Mouse (Mus musculus) naive thymus-derived CD4-positive, alpha-beta T cell, adult 2 months (primary cell): ENCODE measurements around the gene Dlgap3.

Experiments
- DNase-seq: peaks from one replicate; pipeline ENCODE4 v3.0.0-alpha.2; 2011; ENCODE audit warnings: low read depth

Dlgap3 gene

GRCm38 (mm10) chr4:127261601-127262000 is 92.6 kb downstream of the Dlgap3 start:
- no peak for DNase-seq

DNA sequence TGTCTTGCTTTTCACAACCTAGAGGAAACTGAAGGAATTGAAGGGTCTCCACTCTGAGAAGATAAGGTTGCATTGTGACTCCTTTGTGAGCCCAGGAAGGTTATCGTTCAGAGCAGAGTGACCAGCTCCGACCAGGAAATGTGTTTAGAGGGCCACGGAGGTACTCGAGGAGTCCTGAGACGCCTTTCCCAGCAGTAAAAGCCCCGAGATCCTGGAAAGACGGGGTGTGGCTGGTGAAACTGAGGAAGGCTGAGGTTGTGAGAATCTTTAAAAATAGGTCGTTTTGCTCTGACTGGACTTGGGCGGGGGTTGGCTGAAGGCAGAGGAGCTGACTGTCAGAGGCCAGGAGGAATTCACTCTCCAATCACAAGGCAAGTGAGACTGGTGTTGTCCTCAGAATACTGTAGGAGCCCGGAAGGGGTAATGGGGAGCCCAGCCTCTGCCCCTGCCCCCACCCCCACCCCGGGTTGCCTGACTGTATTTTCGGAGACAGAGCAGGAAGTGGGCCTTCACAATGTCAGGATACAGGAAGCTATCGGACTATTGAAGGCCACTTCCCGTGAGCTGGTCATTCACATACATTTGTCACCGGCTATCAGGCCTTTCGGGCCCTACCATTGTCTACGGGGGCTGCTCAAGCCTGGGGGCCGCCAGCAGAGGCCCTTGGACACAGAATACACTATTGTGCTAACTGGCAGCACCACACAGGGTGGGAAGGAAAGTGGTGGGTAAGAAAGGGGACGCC is 94.6 kb downstream of the Dlgap3 start:
- no peak for DNase-seq

DNA sequence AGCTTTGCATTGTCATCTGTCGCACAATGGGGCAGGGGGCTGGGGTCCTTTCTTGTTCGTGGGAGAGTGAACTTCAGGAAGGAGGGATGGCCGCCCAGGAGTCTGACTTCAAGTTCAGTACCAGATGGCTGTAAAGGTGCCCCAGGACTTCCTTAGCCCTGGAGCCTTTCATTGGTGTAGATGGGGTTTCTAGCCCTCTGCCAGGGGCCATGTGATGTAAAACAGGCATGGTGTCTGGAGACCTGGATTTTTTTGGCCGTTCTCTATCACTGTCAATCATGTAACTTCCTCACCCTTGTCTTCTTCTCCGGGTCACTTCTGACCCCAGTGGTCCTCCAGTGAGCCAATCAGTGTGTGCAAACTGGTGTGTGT is 95.2 kb downstream of the Dlgap3 start:
- no peak for DNase-seq

DNA sequence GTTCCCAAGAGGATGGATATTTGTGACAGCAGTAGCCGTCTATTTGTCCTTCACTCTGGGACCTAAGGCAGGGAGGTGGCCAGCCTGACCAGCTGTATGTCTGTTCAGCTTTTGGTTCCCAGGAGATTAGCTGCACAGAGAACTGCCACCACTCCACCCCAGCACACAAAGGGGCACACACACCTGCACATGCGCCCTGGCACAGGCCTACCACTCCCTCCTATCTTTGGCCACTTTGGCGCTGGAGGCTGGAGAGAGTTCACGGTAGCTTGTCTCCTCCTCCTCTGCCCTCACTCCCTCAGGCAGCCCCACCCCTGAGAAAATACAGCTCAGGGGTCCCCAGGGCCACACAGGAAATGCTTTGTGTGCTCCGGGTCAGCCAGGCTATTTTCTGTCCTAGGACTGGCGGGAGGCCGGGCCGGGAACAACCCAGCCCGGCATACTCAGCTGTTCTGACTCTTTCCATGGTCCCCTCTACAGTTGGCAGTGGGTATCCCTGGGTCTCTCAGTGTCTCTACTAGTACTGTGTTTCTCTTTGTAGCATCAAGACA is 109.5 kb downstream of the Dlgap3 start:
- no peak for DNase-seq

GRCm38 (mm10) chr4:127279241-127279640 is 110.2 kb downstream of the Dlgap3 start:
- no peak for DNase-seq
